Mouse (Mus musculus): Measurements from ENCODE around the gene Ppcs.

Gene Ppcs

DNA sequence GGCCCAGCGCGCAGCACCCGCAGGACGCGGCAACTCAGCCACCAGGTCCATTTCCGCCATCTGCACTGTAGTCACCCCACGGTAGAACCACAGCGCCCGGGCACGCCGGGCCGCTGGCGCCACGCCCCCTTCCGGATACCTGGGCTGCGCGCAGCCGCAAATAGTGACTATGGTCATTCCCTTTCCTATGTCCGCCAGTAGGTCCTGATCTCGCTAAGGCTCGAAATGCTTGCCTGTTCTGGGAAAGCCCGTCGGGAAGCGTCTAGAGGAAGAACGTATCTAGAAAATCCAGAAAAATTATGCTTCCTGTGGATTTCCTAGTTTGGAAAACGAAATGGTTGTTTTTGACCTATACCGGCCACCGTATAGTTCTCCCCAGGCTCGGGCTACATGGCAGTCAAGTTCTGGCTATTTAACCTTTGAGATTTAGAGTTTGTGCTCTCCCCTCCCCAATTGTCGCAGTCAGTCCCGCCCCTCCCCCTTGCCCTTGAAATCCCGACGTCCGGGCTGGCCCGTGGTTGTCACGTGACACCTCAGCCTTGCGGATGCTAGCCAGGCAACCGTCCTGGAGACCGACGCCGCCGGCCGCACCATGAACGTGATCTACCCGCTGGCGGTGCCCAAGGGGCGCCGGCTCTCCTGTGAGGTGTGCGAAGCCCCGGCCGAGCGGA is at the start of gene Ppcs, which contains the start of gene Zmynd12:
Gene Ppcs, minus strand, starts transcription at position 127 of the 671 bp plus-strand sequence.
Gene Zmynd12, plus strand, starts transcription at position 521 of the 671 bp plus-strand sequence.
- in situ Hi-C loops (cut with MboI, MseI): no loop called here

DNA sequence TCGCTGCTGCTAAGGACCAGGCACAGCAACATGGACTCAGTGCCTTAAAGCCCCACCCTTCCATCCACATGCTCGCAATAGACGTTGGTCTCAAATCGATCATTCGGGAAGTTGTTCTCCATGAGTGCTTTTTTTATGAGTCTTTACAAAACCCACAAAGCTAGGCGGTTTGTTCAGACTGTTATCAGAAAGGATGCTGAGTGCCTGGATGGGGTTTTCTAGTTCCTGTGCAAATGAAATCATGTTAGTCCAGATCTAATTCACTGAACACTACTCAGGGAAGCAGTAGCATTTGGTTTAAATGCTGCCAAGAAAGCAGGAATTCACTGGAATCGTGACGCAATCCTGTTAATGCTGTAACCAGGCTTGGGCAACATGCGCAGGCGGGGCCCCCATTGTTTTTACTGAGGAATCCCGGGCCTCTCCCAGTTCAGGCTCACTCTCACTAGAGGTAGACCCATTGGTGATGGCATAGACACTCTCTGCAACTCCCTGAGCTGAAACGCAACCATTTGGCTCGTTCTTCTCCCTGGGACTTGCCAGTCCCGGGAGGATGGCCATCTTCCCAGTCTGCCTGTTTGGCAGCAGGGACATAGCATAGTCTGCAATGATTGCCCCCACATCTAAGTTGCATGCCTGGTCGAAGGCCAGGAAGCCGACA is 45.6 kb upstream of the Ppcs start:
- in situ Hi-C loops (cut with MboI, MseI): no loop called here

GRCm38 (mm10) chr4:119465841-119466240 is 43.6 kb upstream of the Ppcs start:
- in situ Hi-C loops (cut with MboI, MseI): no loop called here

DNA sequence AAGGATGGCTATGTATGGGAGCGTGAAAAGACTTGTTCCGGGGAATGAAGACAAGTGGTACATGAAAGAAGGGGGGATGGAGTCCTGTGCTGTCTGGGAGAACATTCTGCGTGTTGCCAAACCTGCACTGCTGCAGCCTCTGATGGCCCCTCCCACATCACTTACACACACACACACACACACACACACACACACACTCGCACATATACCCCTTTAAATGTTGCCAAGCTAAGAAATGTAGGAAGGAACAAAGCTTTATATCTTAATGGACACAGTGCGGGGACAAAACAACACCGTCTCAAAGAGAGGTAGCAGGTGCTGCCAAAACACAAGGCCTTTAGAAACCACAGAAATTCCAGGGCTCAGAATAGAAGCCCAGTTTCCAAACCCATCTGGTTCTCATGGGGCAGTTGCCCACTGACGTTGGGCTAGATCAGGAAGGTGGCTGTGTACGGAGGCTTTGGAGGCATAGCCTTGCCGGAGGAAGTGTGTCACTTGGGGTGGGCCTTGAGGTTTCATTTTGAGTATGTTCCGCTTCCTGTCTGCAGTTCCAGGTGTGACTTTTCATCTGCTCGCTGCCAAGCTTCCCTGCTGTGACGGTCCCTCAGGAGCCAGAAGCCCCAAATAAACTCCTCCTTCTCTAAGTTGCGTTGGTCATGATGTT is 41.7 kb upstream of the Ppcs start:
- in situ Hi-C loops (cut with MboI, MseI): no loop called here

DNA sequence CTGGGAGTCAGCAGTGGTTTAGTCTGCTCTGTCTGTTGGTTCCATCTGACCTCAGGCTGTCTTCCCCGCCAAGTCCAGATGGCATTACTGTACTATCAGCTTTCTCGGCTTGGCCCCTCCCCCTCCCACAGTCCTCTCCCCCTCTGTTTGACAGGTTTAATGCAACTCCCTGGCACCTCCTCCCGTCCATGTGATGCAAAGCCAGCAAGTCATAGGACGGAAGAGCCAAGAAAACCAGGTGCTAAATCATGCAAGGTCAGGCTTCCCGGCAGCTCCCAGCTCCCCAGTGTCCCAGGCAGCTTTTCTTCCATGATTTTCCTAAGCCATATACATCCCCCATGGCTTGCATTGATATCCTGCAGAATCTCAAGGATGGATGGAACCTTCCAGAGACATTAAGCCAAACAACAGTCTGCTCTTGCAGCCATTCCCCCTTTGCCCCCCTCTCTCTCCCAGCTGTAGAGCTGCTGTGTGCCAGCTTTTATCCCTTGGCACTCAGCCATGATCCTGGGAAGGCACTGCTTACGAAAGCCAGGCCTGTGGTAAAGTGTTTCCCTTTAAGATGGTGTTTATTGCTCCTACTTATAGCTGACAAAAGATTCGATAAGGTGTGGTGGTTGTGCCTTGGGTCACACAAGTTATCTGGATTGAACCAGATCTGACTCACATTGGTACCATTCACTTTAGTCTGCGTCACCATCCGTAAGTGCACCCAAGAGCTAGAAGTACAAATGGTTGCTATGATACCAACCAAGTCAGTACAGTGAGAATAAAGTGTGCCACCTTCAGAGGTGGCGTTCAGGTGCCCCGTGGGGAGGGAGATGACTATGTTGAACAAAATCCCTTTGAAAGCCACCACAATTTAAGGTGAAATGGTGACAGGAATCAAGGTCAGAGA is 40.9 kb upstream of the Ppcs start:
- in situ Hi-C loops (cut with MboI, MseI): no loop called here

DNA sequence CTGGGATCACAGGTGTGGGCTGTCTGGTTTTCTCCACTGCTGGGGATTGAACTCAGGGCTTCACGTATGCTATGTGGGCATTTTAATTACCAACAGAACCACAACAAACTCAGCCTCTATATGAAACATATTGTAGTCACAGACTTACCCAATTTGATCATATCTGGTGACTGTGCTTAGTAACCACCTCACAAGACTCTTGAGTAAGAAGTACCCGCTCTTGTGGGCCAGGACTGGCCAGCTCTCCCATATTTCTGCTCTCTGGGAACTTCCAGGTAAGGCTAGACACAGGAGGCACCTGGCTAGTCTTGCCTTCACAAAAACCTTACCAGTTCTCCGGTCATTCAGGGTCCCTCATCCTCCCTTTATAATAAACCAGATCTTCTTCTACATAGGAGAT is 40.2 kb upstream of the Ppcs start:
- in situ Hi-C loops (cut with MboI, MseI): no loop called here

- in situ Hi-C loops (cut with MboI, MseI): no loop called here
Observed at GRCm38 (mm10) chr4:119460728-119461141, 38.5 kb upstream of the Ppcs start.

- in situ Hi-C loops (cut with MboI, MseI): no loop called here
Observed at GRCm38 (mm10) chr4:119460296-119460695, 38.1 kb upstream of the Ppcs start.

- in situ Hi-C loops (cut with MboI, MseI): no loop called here
Observed at GRCm38 (mm10) chr4:119453533-119453932, 31.3 kb upstream of the Ppcs start.

GRCm38 (mm10) chr4:119453128-119453527 is 30.9 kb upstream of the Ppcs start:
- in situ Hi-C loops (cut with MboI, MseI): no loop called here

GRCm38 (mm10) chr4:119450436-119450835 is 28.2 kb upstream of the Ppcs start:
- in situ Hi-C loops (cut with MboI, MseI): no loop called here

DNA sequence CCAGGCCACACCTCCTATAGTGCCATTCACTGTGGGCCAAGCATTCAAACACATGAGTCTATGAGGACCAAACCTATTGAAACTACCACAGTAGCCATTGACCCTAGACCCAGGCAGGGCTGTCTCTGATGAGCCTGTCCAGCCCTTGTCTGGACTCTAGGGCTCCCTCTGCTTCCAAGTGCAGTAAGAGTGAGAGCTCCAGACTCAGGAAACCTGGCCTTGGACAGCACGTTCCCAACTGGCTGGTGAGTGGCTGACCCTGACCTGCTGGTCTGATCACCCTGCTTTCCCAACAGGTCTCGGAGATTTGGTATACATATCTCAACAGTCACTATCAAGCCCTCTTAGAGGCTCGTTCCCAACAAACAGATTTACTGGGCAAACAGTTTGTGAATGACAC is 25.6 kb upstream of the Ppcs start:
- in situ Hi-C loops (cut with MboI, MseI): no loop called here

DNA sequence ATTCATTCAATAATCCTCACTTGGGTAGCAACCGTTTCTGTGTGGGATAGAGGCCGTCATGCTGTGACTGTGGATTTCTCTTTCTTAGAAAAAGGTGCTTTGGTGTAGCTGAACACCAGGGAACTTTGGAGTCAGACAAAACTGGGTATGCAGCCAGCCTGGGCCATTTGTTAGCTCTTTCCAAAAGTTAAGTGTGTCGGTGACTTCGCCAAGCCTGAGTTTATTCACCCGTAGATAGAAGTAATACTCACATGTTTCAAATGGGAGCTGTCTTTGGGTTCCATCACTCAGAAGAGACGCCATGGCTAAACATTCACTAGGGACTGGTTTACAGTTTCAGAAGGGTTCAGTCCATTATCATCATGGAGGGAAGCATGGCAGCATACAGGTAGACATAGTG is 25.0 kb upstream of the Ppcs start:
- in situ Hi-C loops (cut with MboI, MseI): no loop called here

- in situ Hi-C loops (cut with MboI, MseI): no loop called here
Observed at GRCm38 (mm10) chr4:119442539-119442938, 20.3 kb upstream of the Ppcs start.

DNA sequence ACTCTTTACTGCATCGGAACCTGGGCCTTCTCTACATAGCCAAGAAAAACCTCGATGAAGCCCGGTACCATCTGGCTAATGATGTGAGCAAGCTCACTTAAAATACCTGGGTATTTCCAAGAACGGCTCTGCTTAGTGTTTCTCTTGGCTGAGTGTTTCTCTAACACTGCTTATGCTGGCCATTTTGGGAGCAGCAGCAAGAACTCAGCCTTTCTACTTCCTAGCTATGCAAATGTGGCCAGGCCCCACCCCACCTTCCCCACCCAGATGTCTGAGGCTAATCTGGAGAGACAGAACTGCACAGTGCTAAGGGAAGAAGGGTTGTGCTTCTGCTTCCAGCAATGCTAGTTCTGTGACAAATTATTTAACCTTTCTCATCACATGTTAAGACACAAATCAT is 19.6 kb upstream of the Ppcs start:
- in situ Hi-C loops (cut with MboI, MseI): no loop called here

DNA sequence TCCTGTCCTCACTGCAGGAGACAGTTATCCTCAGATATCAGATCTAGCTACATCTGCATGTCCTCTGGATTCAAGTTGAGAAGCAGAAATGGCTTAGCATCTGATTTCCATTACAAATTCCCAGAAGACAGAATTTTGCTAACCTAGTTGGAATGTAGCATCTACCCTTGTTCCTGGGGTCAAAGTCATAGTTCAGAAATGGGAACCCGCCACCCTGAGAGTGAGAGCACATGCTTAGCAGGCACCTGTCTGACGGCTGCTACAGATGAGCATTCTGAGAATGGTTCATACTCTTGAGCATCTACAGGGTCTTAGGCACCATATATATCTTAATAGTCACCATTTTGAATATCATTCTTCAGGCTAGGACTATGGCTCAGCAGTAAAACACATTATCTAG is 15.7 kb upstream of the Ppcs start:
- in situ Hi-C loops (cut with MboI, MseI): no loop called here

GRCm38 (mm10) chr4:119430678-119431077 is 8.5 kb upstream of the Ppcs start:
- in situ Hi-C loops (cut with MboI, MseI): no loop called here

DNA sequence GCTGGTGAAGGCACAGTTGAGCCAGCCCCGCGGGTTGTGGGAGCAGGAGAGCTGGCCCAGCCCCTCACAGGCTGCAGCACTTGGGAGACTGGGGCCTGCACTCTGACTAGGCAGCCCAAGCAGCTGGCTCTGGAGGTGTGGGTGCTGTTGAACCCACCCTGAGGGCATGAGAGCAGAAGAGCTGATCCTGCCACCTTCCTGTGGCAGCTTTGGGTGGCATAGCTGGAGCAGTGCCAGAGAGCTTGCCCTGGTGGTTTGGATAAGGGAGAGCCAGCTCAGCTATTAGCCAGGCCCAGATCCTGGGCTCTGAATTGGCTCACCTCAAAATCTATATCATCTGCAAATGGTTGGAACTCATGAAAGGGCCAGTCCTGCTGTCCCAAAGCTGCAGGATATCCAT is 5.5 kb upstream of the Ppcs start:
- in situ Hi-C loops (cut with MboI, MseI): no loop called here

DNA sequence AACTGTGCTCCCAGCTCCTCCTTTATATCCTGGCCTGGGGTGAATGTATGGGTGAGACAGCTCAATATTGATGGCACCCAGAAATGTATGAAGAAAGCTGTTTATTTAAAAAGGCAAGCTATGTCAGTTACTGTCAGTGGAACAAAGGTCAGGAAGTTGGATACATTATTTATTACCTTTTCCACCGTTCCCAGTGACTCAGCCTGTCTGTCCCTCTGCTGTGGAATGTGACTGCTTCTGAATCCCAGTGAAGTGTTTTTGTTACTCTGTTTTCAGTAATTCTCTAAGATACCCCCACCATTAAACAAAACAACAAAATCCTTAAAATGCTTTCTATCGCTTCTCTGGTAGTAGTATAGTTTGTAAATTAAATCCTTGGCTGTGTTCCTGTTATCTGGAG is 3.4 kb upstream of the Ppcs start:
- in situ Hi-C loops (cut with MboI, MseI): no loop called here

- in situ Hi-C loops (cut with MboI, MseI): no loop called here
Observed at GRCm38 (mm10) chr4:119425077-119425476, 2.9 kb upstream of the Ppcs start.

- in situ Hi-C loops (cut with MboI, MseI): no loop called here
Observed at GRCm38 (mm10) chr4:119421921-119422293, 313 bp downstream of the Ppcs start.

GRCm38 (mm10) chr4:119421191-119421590 is 1.0 kb downstream of the Ppcs start:
- in situ Hi-C loops (cut with MboI, MseI): no loop called here
